Mouse (Mus musculus) neural tube, embryonic 15.5 days (tissue): Measurements from ENCODE around the gene Sytl1. TPM values are rescaled to one million over a fixed set of nuclear protein-coding genes. Genes with fewer than 3 reads are reported as not detected.
A peak's percentile ranks its signal among the peaks of the same experiment; 100 is the strongest.

Experiments
- ATAC-seq: fragments of 200-750 bp; cut with Nextera tagmentation; 2 replicates; pipeline ENCODE4 v1.8.0; 2017; ENCODE audit warnings: mild to moderate bottlenecking, moderate TSS enrichment, moderate library complexity; ENCODE audit not compliant: low FRiP score
- H3K27ac ChIP-seq: fragments of 300-500 bp; sonication (generic); replicated peaks from 2 replicates; pipeline ENCODE4 v1.5.1; 2015; ENCODE audit warnings: mild to moderate bottlenecking, inconsistent platforms
- H3K27me3 ChIP-seq: fragments of 300-500 bp; sonication (generic); replicated peaks from 2 replicates; pipeline ENCODE4 v1.6.1; 2015; ENCODE audit warnings: inconsistent platforms
- H3K36me3 ChIP-seq: fragments of 300-500 bp; sonication (generic); 2 replicates; pipeline ENCODE4 v1.6.1; 2015; ENCODE audit warnings: inconsistent platforms
- H3K4me1 ChIP-seq: fragments of 300-500 bp; sonication (generic); 2 replicates; pipeline ENCODE4 v1.6.1; 2015; ENCODE audit warnings: inconsistent platforms
- H3K4me2 ChIP-seq: fragments of 300-500 bp; sonication (generic); 2 replicates; pipeline ENCODE4 v1.6.1; 2015; ENCODE audit warnings: inconsistent platforms, mild to moderate bottlenecking, moderate library complexity
- H3K4me3 ChIP-seq: fragments of 300-500 bp; sonication (generic); replicated peaks from 2 replicates; pipeline ENCODE4 v1.5.1; 2015; ENCODE audit warnings: mild to moderate bottlenecking, inconsistent platforms
- H3K9ac ChIP-seq: fragments of 300-500 bp; sonication (generic); replicated peaks from 2 replicates; pipeline ENCODE4 v1.6.1; 2015; ENCODE audit warnings: mild to moderate bottlenecking, inconsistent platforms
- H3K9me3 ChIP-seq: fragments of 300-500 bp; sonication (generic); replicated peaks from 2 replicates; pipeline ENCODE4 v1.6.1; 2016; ENCODE audit warnings: inconsistent platforms
- WGBS: fragments of 180-500 bp; shearing (Covaris S2); methylation state at CpG from one replicate; pipeline ENCODE4 v1.1.7; 2015; ENCODE audit warnings: mixed read lengths; 5-methylcytosine and 5-hydroxymethylcytosine counted together
- polyA plus RNA-seq: library from polyadenylated mRNA; unstranded; fragments of >200 nt; fragmentation: Nextera tagmentation; extraction: Ambion mirVana; gene quantifications from 2 replicates; pipeline ENCODE4 v1.2.1, GENCODE M21; 2015

Gene Sytl1
- polyA plus RNA-seq, 1 experiment from 2014 or later = 0.20 TPM

DNA sequence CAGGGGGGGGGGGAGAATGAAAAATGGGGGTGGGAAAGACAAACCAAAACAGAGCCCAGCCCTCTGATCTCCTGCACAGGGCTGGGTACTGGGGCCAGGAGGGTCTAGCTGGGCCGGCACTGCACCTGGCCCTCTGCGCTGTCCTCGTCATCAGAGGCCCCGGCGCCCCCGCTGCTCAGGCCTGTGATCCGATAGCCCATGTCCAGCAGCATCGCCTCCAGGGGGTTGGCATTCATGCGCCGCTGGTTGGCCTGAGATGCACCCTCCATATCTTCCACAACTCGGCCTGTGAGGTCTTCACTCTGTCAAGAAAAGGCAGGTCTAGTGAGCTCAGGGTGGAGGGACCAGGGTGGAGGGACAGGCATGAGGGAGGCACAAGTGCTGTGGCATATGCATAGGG lies 31.2 kb upstream of the Sytl1 start:
- H3K4me2 ChIP-seq = no peak overlapping the region
- ATAC-seq = no peak
- no peaks in the 10 kb centered on the region for H3K9me3 ChIP-seq
- H3K27ac ChIP-seq = no peak overlapping the region
- no peak overlapping the region for H3K4me3 ChIP-seq
- H3K9ac ChIP-seq = no peak overlapping the region
- WGBS = 30% methylated on average over 11 of the region's 11 CpGs
- H3K4me1 ChIP-seq = peaks cover 33% of the 10 kb centered on the region
- no peaks in the 10 kb centered on the region; the same call in 1 of the 2 replicates for H3K27me3 ChIP-seq
- H3K36me3 ChIP-seq = peaks cover 19% of the 10 kb centered on the region

DNA sequence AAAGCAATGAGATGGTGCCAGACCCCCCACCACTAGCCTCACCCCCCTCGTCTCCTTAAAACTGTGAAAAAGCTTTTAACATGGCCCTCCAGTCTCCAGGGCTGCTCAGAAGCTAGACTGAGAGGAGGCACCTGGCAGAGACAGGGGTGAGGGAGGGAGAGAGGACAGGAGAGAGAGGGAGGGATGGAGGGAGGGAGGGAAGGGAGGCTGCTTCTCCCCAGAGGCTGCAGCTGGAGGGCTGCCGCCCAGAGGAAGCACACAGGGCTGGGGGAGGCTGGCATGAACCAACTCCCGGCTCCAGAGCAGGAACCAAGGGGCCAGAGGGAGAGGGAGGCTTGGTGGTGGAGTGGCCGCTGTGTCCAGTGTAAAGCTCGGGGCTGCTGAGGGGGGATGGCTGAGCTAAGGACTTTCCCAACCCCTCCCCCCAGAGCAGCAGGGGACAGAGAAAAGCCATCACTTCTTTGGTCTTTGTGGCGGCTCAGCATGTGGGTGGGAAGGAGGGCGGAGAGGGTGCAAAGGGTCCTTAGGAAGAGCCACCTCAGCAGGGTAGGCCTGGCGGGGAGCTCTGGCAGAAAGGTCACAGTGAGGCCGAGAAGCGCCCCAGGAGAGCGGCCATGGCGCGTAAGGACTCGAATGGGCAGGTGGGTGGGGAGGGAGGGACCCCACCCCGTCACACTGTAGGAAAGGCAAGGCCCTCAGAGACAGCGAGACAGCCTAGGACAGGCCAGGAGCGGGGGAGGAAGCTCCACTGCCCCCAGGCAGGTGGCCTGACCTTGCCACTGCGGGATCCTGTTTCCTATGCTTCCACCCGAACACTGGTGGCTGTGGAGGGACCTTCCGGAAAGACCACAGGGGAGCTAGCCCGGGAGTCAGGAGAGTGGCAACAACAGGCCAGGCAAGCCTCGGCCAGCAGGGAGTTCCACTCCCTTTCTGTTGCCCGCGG lies 30.3 kb upstream of the Sytl1 start:
- Histone ChIP-seq H3K9ac (peak overlapping the region; percentile 20; the same call in 1 of the 2 replicates), H3K27me3 (no peaks in the 10 kb centered on the region; the same call in 1 of the 2 replicates), H3K4me1 (peaks cover 24% of the 10 kb centered on the region), H3K9me3 (no peaks in the 10 kb centered on the region), H3K4me2 (no peak overlapping the region), H3K36me3 (peaks cover 19% of the 10 kb centered on the region), H3K27ac (no peak overlapping the region), H3K4me3 (no peak overlapping the region)
- WGBS = 17% methylated on average over 24 of the region's 24 CpGs
- peak; percentile 42; the same call in 1 of the 2 replicates for ATAC-seq

DNA sequence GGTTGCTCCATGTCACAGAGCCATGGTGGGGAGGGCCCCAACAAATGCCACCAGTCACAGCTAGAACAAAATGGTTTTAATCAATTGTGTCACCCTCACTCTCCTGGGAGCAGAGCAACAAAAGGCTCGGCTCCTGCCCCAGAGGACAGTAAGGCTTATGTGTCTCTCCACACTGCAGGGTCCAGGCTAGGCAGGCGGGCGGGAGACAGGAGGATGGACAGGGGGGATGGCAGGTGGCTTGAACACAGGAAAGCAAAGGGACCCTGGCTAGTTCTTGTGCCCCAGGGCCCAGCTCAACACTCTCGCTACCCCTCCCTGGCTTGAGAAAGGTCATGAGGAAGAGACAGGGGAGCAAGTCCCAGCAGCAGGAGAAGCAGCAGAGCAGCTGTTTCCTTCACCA lies 29.5 kb upstream of the Sytl1 start:
- Histone ChIP-seq H3K27me3 (no peaks in the 10 kb centered on the region; the same call in 1 of the 2 replicates), H3K9me3 (no peaks in the 10 kb centered on the region), H3K9ac (0 out of 2 replicates have a peak overlapping the region, but pooled peaks have one; percentile 7), H3K36me3 (peaks cover 19% of the 10 kb centered on the region), H3K4me2 (no peak overlapping the region), H3K4me3 (no peak overlapping the region), H3K27ac (no peak overlapping the region), H3K4me1 (peaks cover 17% of the 10 kb centered on the region)
- ATAC-seq = no peak
- 45% methylated on average over 4 of the region's 4 CpGs for WGBS

DNA sequence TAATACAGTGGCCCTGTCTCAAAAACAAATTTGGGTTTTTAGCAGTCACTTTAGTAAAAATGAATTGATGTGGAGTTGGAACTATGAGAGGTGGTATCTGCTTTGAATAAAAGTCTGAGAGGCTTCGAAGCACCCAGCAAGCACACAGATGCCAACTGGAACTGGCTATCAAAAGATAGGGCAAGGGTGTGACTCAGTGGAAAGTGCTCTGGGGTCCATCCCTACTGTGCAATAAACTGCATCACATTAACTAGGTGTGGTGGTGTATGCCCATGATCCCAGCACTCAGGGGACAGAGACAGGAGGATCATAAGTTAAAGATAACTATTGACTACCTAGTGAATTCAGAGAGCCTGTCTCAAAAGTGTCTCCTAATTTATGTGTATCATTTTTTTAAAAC lies 28.3 kb upstream of the Sytl1 start:
- WGBS = 100% methylated on average over 1 of the region's 1 CpGs
- H3K27me3 ChIP-seq = no peaks in the 10 kb centered on the region; the same call in 1 of the 2 replicates
- ATAC-seq = no peak

DNA sequence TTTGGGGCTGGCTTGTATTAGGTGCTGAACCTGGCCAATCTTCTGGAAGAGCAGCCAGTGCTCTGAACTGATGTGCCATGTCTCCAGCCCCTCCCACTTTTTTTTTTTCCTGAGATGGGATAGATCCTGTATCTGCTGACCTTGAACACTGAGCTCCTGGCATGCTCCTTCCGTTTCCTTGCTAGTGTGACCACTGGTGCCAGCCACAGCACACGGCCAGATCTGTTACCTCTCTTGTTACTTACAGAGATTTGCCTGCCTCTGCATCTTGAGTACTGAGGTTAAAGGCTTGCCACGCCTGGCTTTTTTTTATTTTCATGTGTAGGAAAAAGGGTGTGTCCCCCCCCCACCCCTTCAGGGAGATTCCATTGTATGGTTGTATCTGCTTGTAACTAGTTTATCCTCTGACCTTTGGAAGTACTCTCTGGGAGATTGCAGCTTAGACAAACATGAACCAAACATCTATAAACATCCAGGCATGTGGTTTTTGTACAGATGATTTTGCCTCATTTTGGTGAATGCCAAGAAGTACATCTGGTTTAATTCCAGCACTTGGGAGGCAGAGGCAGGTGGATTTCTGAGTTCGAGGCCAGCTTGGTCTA lies 23.7 kb upstream of the Sytl1 start:
- no peak for ATAC-seq
- Histone ChIP-seq H3K4me1 (peaks cover 12% of the 10 kb centered on the region), H3K9ac (no peak overlapping the region)

More for the DNA sequence above, 28.3 kb upstream of the Sytl1 start:
- Histone ChIP-seq H3K36me3 (peaks cover 19% of the 10 kb centered on the region), H3K4me1 (peaks cover 15% of the 10 kb centered on the region), H3K4me3 (no peak overlapping the region), H3K27ac (no peak overlapping the region), H3K9me3 (no peaks in the 10 kb centered on the region), H3K4me2 (no peak overlapping the region), H3K9ac (no peak overlapping the region)

DNA sequence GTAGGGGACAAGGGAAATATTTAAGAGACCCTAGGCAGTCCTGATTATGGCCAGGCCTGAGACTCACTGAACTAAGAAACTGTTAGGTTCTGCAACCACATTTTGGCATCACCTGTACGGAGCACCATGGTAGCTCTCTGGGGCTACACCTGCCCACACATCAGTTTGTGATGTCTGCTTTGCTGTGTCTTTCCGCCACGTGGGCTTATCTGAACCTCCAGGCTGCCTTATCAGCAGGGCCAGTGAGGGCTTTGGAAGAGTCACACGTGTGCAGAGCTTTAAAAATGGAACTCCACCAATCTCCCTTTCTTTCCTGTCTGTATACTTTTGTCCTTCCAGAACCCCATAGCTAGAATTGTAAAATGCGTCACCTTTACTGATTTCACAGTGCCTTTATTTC lies 23.0 kb upstream of the Sytl1 start:
- no peak overlapping the region for H3K4me3 ChIP-seq
- no peak for ATAC-seq
- no peak overlapping the region for H3K9ac ChIP-seq
- H3K9me3 ChIP-seq = no peaks in the 10 kb centered on the region
- H3K27me3 ChIP-seq = no peaks in the 10 kb centered on the region
- 87% methylated on average over 5 of the region's 5 CpGs for WGBS
- H3K36me3 ChIP-seq = no peaks in the 10 kb centered on the region
- H3K4me1 ChIP-seq = peaks cover 13% of the 10 kb centered on the region
- H3K4me2 ChIP-seq = no peak overlapping the region
- no peak overlapping the region for H3K27ac ChIP-seq

More for the DNA sequence above, 23.7 kb upstream of the Sytl1 start:
- Histone ChIP-seq H3K4me2 (no peak overlapping the region), H3K36me3 (no peaks in the 10 kb centered on the region), H3K9me3 (no peaks in the 10 kb centered on the region), H3K4me3 (no peak overlapping the region), H3K27ac (no peak overlapping the region), H3K27me3 (no peaks in the 10 kb centered on the region)
- WGBS = 88% methylated on average over 4 of the region's 4 CpGs

DNA sequence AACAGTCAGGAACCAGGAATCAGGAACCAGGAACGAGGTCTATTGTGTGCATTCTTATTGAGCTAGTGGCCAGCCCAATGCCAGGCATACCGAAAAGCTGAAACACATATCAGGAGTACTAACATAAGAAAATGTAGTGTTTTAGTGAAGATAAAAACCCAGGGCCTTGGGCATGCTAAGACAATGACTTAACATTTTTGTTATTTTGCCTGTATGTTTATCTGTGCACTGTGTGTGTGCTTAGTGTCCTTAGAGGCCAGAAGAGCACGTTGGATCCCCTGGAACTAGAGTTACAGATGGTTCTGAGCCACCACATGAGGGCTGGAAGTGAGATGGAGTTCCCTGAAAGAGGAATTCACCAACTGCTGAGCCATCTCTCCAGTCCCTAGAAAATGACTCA lies 22.4 kb upstream of the Sytl1 start:
- WGBS = 82% methylated on average over 3 of the region's 3 CpGs
- ATAC-seq = no peak

DNA sequence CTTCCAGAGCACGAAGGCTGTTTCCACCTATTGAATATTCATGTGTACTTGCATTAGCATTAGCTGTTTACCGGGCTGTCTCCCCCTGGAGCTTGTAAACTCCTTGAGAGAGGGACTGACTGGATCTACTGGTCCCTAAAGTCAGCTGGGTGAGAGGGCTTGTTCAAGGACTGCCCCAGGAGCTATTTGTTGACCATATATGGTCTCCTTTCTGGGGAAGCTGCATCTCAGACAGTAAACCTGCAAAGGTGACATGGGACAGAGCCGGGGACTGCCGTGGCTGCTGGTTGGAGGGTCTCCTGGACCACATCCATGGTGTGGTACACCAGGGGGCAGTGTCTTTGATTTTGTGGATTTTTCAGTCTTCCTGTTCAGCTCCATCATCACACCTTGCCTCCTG lies 19.7 kb upstream of the Sytl1 start:
- no peak for ATAC-seq
- 17% methylated on average over 4 of the region's 4 CpGs for WGBS
- Histone ChIP-seq H3K4me2 (no peak overlapping the region), H3K9ac (no peak overlapping the region), H3K9me3 (no peaks in the 10 kb centered on the region), H3K4me1 (peaks cover 21% of the 10 kb centered on the region), H3K27ac (peak overlapping the region; percentile 48; the same call in 1 of the 2 replicates), H3K4me3 (no peak overlapping the region), H3K27me3 (no peaks in the 10 kb centered on the region), H3K36me3 (no peaks in the 10 kb centered on the region)

More for the DNA sequence above, 22.4 kb upstream of the Sytl1 start:
- Histone ChIP-seq H3K4me2 (no peak overlapping the region), H3K9ac (no peak overlapping the region), H3K4me1 (peaks cover 13% of the 10 kb centered on the region), H3K9me3 (no peaks in the 10 kb centered on the region), H3K27ac (no peak overlapping the region), H3K27me3 (no peaks in the 10 kb centered on the region), H3K4me3 (no peak overlapping the region), H3K36me3 (no peaks in the 10 kb centered on the region)

DNA sequence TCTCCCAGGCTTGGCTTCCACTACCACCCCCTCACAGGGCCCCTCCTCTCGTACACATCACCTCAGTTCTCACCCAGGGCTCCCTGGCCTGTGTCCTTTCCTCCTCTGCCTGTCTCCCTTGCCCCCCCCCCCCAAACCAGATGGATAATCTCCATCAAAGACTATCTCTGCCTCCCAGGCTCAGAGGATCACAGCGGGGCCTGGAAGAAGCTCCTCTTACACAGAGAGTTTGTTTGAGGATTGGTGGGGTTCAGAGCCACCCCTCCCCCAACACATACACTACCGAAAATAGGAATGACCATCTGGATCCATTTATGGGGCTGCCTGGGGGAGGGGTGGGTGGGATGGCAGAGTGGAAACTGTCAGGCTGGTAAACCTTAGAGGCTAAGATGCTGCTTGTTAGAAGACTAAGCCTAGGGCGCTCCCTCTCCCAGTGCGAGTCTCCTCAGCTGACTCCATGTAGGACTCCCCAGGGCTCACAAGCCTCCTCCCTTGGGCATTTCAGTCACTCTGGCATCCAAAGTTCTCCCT lies 19.1 kb upstream of the Sytl1 start:
- WGBS = 31% methylated on average over 5 of the region's 5 CpGs

DNA sequence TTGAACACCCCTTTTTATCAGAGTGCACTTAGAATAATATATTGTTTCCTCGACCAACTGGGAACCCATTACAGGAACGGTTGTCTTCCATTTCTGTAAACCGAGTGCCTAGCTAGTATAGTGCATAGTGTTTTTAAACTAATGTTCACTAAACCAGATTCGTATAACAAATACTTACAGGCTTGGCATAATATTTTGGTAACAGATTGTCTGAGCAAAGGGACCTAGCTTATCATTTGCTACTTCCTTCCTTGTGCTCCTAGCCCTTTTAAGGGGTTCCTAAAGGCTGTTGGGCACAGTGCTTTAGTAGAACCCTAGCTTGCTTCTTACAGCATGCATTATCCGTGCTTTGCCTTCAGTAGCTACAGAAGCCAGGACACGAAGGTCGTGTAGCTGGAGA lies 18.6 kb upstream of the Sytl1 start:
- 50% methylated on average over 7 of the region's 7 CpGs for WGBS
- Histone ChIP-seq H3K36me3 (no peaks in the 10 kb centered on the region), H3K4me1 (peaks cover 25% of the 10 kb centered on the region), H3K4me2 (no peak overlapping the region), H3K9ac (no peak overlapping the region), H3K4me3 (no peak overlapping the region), H3K9me3 (no peaks in the 10 kb centered on the region), H3K27me3 (no peaks in the 10 kb centered on the region), H3K27ac (0 out of 2 replicates have a peak overlapping the region, but pooled peaks have one; percentile 25)
- ATAC-seq = no peak

More for the DNA sequence above, 19.1 kb upstream of the Sytl1 start:
- H3K9me3 ChIP-seq = no peaks in the 10 kb centered on the region
- H3K4me2 ChIP-seq = no peak overlapping the region
- H3K4me1 ChIP-seq = peaks cover 21% of the 10 kb centered on the region
- no peak overlapping the region for H3K4me3 ChIP-seq
- H3K27ac ChIP-seq = peak overlapping the region; percentile 48; the same call in 1 of the 2 replicates
- no peaks in the 10 kb centered on the region for H3K36me3 ChIP-seq
- H3K27me3 ChIP-seq = no peaks in the 10 kb centered on the region
- ATAC-seq = no peak
- H3K9ac ChIP-seq = no peak overlapping the region

DNA sequence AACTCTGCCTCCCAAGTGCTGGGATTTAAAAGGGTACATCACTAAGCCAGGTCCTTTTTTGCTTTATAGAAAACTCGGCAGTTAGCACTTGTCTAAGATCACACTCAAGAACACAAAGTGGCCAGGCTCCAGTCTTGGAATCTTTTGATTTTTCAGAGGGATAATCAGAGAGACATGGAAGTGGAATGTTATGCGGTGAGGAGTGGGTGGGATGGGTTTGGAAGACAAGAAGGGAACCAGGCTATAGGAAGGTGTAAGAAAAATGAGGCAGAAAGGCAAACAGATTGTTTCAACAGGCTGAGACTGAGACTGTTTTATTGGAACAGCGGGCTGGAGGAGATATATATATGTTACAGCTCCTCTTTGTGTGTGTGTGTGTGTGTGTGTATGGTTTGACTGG lies 15.6 kb upstream of the Sytl1 start:
- H3K4me2 ChIP-seq = peak overlapping the region; percentile 76
- 87% methylated on average over 3 of the region's 3 CpGs for WGBS
- H3K36me3 ChIP-seq = no peaks in the 10 kb centered on the region
- no peak overlapping the region for H3K9ac ChIP-seq
- H3K9me3 ChIP-seq = no peaks in the 10 kb centered on the region
- ATAC-seq = no peak
- H3K27ac ChIP-seq = peak overlapping the region; percentile 95
- peak overlapping the region; percentile 92; the same call in 1 of the 2 replicates for H3K4me3 ChIP-seq
- H3K27me3 ChIP-seq = no peaks in the 10 kb centered on the region
- peaks cover 40% of the 10 kb centered on the region for H3K4me1 ChIP-seq
